Mouse (Mus musculus) CH12.LX (cell line): ENCODE data around the gene Zswim7. TPM values are rescaled to one million over a fixed set of nuclear protein-coding genes. Genes with fewer than 3 reads are reported as not detected.

Experiments used
- DNase-seq: peaks from one replicate; pipeline ENCODE4 v3.0.0-alpha.2; 2013; ENCODE audit errors: extremely low read depth
- H3K27ac ChIP-seq: 2 replicates; pipeline ENCODE4 v1.5.1; 2012; ENCODE audit warnings: low read depth, mild to moderate bottlenecking, control low read depth, moderate library complexity; ENCODE audit not compliant: insufficient read depth
- H3K27me3 ChIP-seq: replicated peaks from 2 replicates; pipeline ENCODE3; 2012; ENCODE audit warnings: inconsistent platforms
- H3K36me3 ChIP-seq, 2 experiments: replicated peaks in 1 of 2; 2 replicates each; pipeline versions ENCODE3 to v1.6.1; 2012; ENCODE audit warnings: inconsistent platforms in 1 of 2, low read length in 1 of 2, mild to moderate bottlenecking in 1 of 2, mixed read lengths in 1 of 2, moderate library complexity in 1 of 2; ENCODE audit not compliant: control insufficient read depth in 1 of 2, insufficient read depth in 1 of 2
- H3K4me1 ChIP-seq, 2 experiments: 2 replicates each; pipeline ENCODE4 v1.6.1; 2012; ENCODE audit warnings: inconsistent platforms in 1 of 2, moderate library complexity in 1 of 2; ENCODE audit not compliant: insufficient read depth in 2 of 2, control insufficient read depth in 1 of 2
- H3K4me2 ChIP-seq: 2 replicates; pipeline ENCODE4 v1.6.1; 2012; ENCODE audit warnings: low read depth, mild to moderate bottlenecking, control low read depth; ENCODE audit not compliant: poor library complexity, insufficient read depth, severe bottlenecking
- H3K4me3 ChIP-seq, 3 experiments: fragments of 150-350 bp in 1 of 3; sonication (generic) in 1 of 3; replicated peaks in 1 of 3; 2 replicates each; pipeline versions ENCODE3 to v1.5.1; 2011 to 2012; ENCODE audit warnings: low read depth in 2 of 3, low read length in 2 of 3, mild to moderate bottlenecking in 2 of 3, moderate library complexity in 2 of 3, control low read depth in 1 of 3, improper control_type of control experiment in 1 of 3, inconsistent platforms in 1 of 3, mixed read lengths in 1 of 3; ENCODE audit not compliant: poor library complexity in 1 of 3
- H3K79me2 ChIP-seq: replicated peaks from 2 replicates; pipeline ENCODE4 v1.6.1; 2012; ENCODE audit warnings: mild to moderate bottlenecking, moderate library complexity; ENCODE audit not compliant: control insufficient read depth, poor library complexity, insufficient read depth, severe bottlenecking; ENCODE audit errors: extremely low read depth
- H3K9ac ChIP-seq: 2 replicates; pipeline ENCODE4 v1.6.1; 2012; ENCODE audit warnings: low read depth, mild to moderate bottlenecking, control low read depth, moderate library complexity; ENCODE audit not compliant: insufficient read depth
- H3K9me3 ChIP-seq: replicated peaks from 2 replicates; pipeline ENCODE3; 2012; ENCODE audit warnings: low read length, inconsistent platforms, mixed read lengths
- CHD1 ChIP-seq: IDR thresholded peaks from 2 replicates; pipeline ENCODE4 v1.6.1; 2012; ENCODE audit warnings: low read depth, low read length, improper control_type of control experiment, inconsistent platforms
- CTCF ChIP-seq, 2 experiments: IDR thresholded peaks in 1 of 2; conservative IDR thresholded peaks in 1 of 2; 2 replicates each; pipeline ENCODE4 v1.5.1; 2011 to 2012; ENCODE audit warnings: low read depth in 2 of 2, low read length in 2 of 2, improper control_type of control experiment in 1 of 2, inconsistent platforms in 1 of 2, mild to moderate bottlenecking in 1 of 2, moderate library complexity in 1 of 2
- E2F4 ChIP-seq: IDR thresholded peaks from 2 replicates; pipeline ENCODE4 v1.6.1; 2011; ENCODE audit warnings: low read depth, low read length, improper control_type of control experiment; ENCODE audit not compliant: insufficient replicate concordance
- EP300 ChIP-seq: IDR thresholded peaks from 2 replicates; pipeline ENCODE4 v1.6.1; 2011; ENCODE audit warnings: low read length, improper control_type of control experiment
- ETS1 ChIP-seq: conservative IDR thresholded peaks from 2 replicates; pipeline ENCODE4 v1.6.1; 2012; ENCODE audit warnings: low read depth, mild to moderate bottlenecking, inconsistent platforms, low read length, improper control_type of control experiment, moderate library complexity
- IRF4 ChIP-seq: IDR thresholded peaks from 2 replicates; pipeline ENCODE4 v1.6.1; 2014; ENCODE audit warnings: low read depth, mild to moderate bottlenecking, inconsistent platforms, low read length, improper control_type of control experiment
- JUND ChIP-seq: conservative IDR thresholded peaks from 2 replicates; pipeline ENCODE4 v1.6.1; 2011; ENCODE audit warnings: low read depth, low read length, improper control_type of control experiment
- MAFK ChIP-seq: IDR thresholded peaks from 2 replicates; pipeline ENCODE4 v1.6.1; 2011; ENCODE audit warnings: low read length, improper control_type of control experiment; ENCODE audit not compliant: insufficient replicate concordance
- MAX ChIP-seq: IDR thresholded peaks from 2 replicates; pipeline ENCODE4 v1.6.1; 2011; ENCODE audit warnings: low read length, improper control_type of control experiment
- MEF2A ChIP-seq: IDR thresholded peaks from 2 replicates; pipeline ENCODE4 v1.6.1; 2014; ENCODE audit warnings: low read depth, mild to moderate bottlenecking, inconsistent platforms, low read length, improper control_type of control experiment, borderline replicate concordance
- MYC ChIP-seq: IDR thresholded peaks from 2 replicates; pipeline ENCODE4 v1.6.1; 2011; ENCODE audit warnings: low read depth, mild to moderate bottlenecking, improper control_type of control experiment, low read length
- POLR2A ChIP-seq: IDR thresholded peaks from 2 replicates; pipeline ENCODE4 v1.6.1; 2011; ENCODE audit warnings: low read depth, mild to moderate bottlenecking, improper control_type of control experiment, low read length
- RCOR1 ChIP-seq: conservative IDR thresholded peaks from 2 replicates; pipeline ENCODE4 v1.6.1; 2012; ENCODE audit warnings: low read depth, mild to moderate bottlenecking, inconsistent platforms, low read length, improper control_type of control experiment
- SIN3A ChIP-seq: IDR thresholded peaks from 2 replicates; pipeline ENCODE4 v1.6.1; 2012; ENCODE audit warnings: low read length, improper control_type of control experiment, inconsistent platforms
- SMC3 ChIP-seq: IDR thresholded peaks from 2 replicates; pipeline ENCODE4 v1.6.1; 2011; ENCODE audit warnings: low read depth, low read length, improper control_type of control experiment
- TCF12 ChIP-seq: IDR thresholded peaks from 2 replicates; pipeline ENCODE4 v1.6.1; 2014; ENCODE audit warnings: low read depth, mild to moderate bottlenecking, inconsistent platforms, low read length, improper control_type of control experiment
- ZC3H11A ChIP-seq: IDR thresholded peaks from 2 replicates; pipeline ENCODE4 v1.6.1; 2012; ENCODE audit warnings: low read depth, mild to moderate bottlenecking, inconsistent platforms, low read length, improper control_type of control experiment
- ZMIZ1 ChIP-seq: IDR thresholded peaks from 2 replicates; pipeline ENCODE4 v1.6.1; 2012; ENCODE audit warnings: low read depth, mild to moderate bottlenecking, inconsistent platforms, low read length, improper control_type of control experiment
- dilution Hi-C: fragments of 300-500 bp; cut with MboI; formaldehyde crosslinking; loops from 2 replicates; pipeline ENCODE4 v1.14.3; 2020; ENCODE audit warnings: low sequenced_read_pairs; ENCODE audit not compliant: extremely low pct_unique_long_range_greater_than_20kb, extremely low pct_ligation_motif_present
- in situ Hi-C: fragments of 300-500 bp; cut with MboI; formaldehyde crosslinking; loops from 3 replicates; pipeline ENCODE4 v1.14.3; 2019; ENCODE audit warnings: low sequenced_read_pairs, low pct_ligation_motif_present, low pct_unique_long_range_greater_than_20kb, mixed read lengths
- polyA plus RNA-seq: library from polyadenylated mRNA; unstranded; fragments of >175 nt; gene quantifications from 2 replicates; pipeline ENCODE4 v1.2.1, GENCODE M21; 2012; ENCODE audit warnings: low read depth; ENCODE audit not compliant: insufficient read length
- total RNA-seq, 2 experiments: library from RNA; depleted of rRNA; stranded (reverse); fragments of 300-350 nt in 1 of 2; fragments of >200 nt in 1 of 2; gene quantifications; 2 replicates each; pipeline ENCODE4 v1.2.3; 2012 to 2014

Zswim7 gene
- total and polyA plus RNA-seq, 3 experiments, result 44.2 to 62.5 (median 57.8) TPM

DNA sequence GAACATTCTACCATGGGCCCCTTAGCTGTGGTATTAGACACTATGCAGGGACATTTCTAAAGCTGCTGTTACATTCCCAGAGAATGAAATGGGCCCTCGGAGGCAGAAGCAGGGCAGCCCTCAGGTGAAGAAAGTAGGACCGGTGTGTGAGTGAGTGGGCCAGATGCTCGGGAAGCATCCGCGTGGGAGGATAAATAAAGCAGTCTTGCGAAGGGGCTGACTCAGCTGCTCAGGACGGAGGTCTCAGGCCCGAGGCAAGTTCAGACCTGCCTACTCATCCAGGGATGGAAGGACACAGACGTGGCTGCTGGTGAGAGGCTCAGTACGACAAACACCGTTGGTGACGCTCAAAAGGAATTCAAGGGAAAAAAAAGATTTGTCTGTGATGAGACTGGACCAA, 12.1 kb downstream of the Zswim7 start:
- Histone ChIP-seq H3K79me2 (no peaks in the 10 kb centered on the region), H3K4me2 (no peak overlapping the region), H3K9me3 (no peaks in the 10 kb centered on the region), H3K4me1 (peaks cover 25 to 39% of the 10 kb centered on the region in 2 experiments), H3K36me3 (peaks cover 13 to 57% of the 10 kb centered on the region in 2 experiments), H3K4me3 (no peak overlapping the region), H3K9ac (no peak overlapping the region), H3K27ac (no peak overlapping the region), H3K27me3 (no peaks in the 10 kb centered on the region)
- in situ Hi-C loops (no loop called here), dilution Hi-C loops (no loop called here)
- TF ChIP-seq MAX, result no peak
- 0 out of 2 replicates have a peak, but pooled peaks have one; percentile 53 for TF ChIP-seq CHD1
- no peak for TF ChIP-seq ETS1
- DNase-seq, result no peak

DNA sequence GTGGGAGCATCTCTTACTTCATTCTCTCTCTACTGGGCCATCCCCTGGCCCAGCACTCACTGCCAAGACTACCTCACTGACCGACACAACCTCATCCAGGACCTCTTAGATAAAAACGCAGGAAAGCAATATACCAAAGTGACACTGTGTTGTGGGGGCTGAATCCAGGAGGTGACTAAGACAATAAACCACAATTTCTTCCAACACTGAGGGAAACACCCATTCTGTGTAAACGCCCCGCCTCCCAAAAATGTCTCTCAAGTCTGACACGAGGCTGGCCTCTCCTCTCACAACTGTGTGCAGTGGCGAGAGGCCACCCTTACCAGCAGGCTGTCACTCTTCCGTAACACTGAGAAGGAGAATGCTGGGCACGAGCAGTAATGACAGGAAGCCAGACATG, 12.8 kb downstream of the Zswim7 start:
- dilution Hi-C loops, result no loop called here

DNA sequence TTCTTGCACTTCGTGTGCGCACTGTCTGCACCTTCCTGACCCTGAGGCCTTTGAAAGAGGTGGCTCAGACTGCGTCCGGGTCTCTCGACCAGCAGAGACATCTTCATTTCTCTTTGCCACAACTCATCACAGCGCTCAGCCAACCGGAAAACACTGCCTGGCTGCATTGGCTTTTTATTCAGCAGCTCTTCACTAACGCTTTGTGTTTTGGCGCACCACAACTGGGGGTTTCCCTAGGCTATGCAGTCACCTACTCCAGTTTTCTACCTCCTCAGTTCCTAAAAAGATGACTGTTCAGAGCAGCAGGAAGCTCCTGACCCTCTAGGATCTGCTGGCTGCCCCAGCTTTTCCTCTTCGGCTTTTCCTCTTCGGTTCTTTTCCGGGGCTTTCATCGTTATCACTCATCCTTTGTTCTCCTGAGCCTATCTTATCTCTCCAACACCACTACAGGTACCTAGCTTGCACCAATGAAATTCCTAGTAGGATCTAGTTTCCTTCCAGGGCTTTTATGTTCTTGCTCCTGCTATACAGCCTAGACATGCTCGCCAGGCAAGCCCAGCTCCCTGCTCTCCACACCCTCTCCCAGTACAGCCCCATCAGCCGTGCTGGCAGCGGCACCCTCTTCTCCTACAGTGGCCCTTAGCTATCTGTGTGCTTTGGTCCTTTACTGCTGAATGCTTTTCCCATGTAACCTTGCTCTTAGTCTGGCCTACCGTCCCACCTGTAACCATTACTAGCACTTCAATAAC, 14.5 kb downstream of the Zswim7 start:
- Histone ChIP-seq H3K4me2 (peak overlapping the region; percentile 69), H3K4me1 (peaks cover 25 to 46% of the 10 kb centered on the region in 2 experiments)
- in situ Hi-C loops, result no loop called here

More for the DNA sequence above, 12.8 kb downstream of the Zswim7 start:
- Histone ChIP-seq H3K79me2 (no peaks in the 10 kb centered on the region), H3K27me3 (no peaks in the 10 kb centered on the region), H3K4me3 (no peak overlapping the region), H3K36me3 (peaks cover 13 to 52% of the 10 kb centered on the region in 2 experiments), H3K27ac (no peak overlapping the region), H3K9me3 (no peaks in the 10 kb centered on the region), H3K4me1 (peaks cover 25 to 44% of the 10 kb centered on the region in 2 experiments), H3K9ac (no peak overlapping the region), H3K4me2 (no peak overlapping the region)
- TF ChIP-seq SIN3A (no peak), JUND (no peak), POLR2A (no peak), MAX (no peak), MYC (no peak), TCF12 (no peak), ZC3H11A (no peak), MEF2A (no peak), RCOR1 (no peak), E2F4 (no peak)
- no peak for DNase-seq
- in situ Hi-C loops, result no loop called here

More for the DNA sequence above, 14.5 kb downstream of the Zswim7 start:
- Histone ChIP-seq H3K79me2 (no peaks in the 10 kb centered on the region), H3K27me3 (no peaks in the 10 kb centered on the region), H3K27ac (peak overlapping the region; percentile 36; the same call in 1 of the 2 replicates), H3K9me3 (no peaks in the 10 kb centered on the region), H3K36me3 (peaks cover 13 to 46% of the 10 kb centered on the region in 2 experiments), H3K4me3 (no peak overlapping the region), H3K9ac (no peak overlapping the region)
- TF ChIP-seq ZMIZ1 (no peak), EP300 (peak; percentile 67), ETS1 (peak; percentile 53), IRF4 (peak; percentile 51; the same call in 1 of the 2 replicates), CTCF (conservative IDR thresholded peaks at IDR 0.05 in 1 of 2, IDR thresholded peaks at IDR 0.05 in 1 of 2; ENCODE audit: low read depth in 2 of 2, low read length in 2 of 2) (no peak), MAFK (no peak), RCOR1 (no peak), CHD1 (no peak), SMC3 (no peak)
- dilution Hi-C loops, result no loop called here
- peak; percentile 88 for DNase-seq
